Mouse (Mus musculus) lung, postnatal 0 days (tissue): Measurements from ENCODE around the gene Fbln5.

Source experiments
- CTCF ChIP-seq: IDR thresholded peaks from 2 replicates; pipeline ENCODE4 v1.5.1; 2016; ENCODE audit warnings: antibody characterized with exemption, mild to moderate bottlenecking
- EP300 ChIP-seq: IDR thresholded peaks from 2 replicates; pipeline ENCODE4 v1.6.1; 2016; ENCODE audit warnings: antibody characterized with exemption, mild to moderate bottlenecking, control low read depth

DNA sequence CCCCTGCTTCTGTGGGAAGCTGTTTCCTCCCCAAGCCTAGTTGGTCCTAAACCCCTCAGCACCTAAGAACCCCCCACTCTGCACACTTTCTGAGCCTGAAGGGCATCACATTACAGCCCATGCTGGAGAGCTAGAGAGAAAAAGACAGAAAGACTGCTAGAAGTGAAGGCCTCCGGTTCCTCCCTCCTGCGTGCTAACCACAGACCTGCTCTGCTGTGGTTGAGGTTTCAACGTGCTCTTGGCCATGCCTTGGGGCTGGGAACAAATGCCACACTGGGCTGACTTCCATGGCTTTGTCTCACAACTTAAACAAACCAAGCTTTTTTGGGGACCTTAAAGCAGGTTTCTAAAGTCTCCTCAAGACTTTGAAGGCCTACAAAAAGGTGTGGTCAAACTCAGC is 16.4 kb downstream of the Fbln5 start:
- TF ChIP-seq CTCF (no peak), EP300 (no peak)
